Mouse (Mus musculus) spleen, postnatal 4 days (tissue): ENCODE measurements at regions not wholly inside any gene's neighbourhood (a gene's known extent, or its start where the extent isn't known, plus 50 kb on each side); places are given as distances from the start of the nearest gene placed in this dataset.

ENCODE experiments used
- DNase-seq, 2 experiments: peaks; one replicate each; pipeline ENCODE4 v3.0.0; 2022; ENCODE audit warnings: low spot score in 2 of 2

DNA sequence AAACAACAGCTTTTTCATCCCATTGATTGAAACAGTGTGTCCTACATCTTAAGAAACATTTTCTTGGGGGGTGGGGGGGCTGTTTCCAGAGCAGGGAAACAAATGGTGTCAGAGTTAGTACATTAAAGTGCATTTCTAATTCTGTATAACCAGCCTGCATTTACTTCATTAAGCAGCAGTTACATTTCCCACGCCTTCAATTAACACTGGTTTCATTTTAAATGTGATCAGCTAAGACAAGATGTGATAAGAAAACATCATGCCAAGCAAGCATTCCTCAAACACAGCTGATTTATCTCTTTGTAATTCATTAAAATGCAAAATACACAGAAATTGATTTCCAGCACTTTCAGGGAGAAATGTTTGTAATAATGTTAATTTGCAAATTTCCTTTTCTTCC, 122.0 kb downstream of the Olfr1505 start:
- DNase-seq: no peak

DNA sequence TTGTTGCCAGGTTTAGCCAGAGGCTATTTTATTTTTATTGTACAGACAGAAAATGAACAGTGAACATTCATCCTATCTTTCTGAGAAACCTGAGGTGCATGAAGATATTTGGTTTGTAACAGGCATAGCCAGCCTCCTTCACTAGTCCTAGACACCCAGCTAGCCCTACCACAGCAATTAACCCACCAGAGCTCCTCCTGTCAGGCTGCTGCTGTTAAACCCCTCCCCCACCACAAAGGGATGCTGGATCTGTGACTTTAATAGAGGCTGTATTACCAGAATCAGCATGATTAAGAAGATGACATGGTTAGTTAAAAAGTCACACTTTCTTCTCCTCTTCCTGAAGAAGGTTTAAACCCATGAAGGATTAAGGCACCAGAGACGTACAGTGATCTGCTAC, 122.5 kb downstream of the Olfr1505 start:
- DNase-seq: no peak

DNA sequence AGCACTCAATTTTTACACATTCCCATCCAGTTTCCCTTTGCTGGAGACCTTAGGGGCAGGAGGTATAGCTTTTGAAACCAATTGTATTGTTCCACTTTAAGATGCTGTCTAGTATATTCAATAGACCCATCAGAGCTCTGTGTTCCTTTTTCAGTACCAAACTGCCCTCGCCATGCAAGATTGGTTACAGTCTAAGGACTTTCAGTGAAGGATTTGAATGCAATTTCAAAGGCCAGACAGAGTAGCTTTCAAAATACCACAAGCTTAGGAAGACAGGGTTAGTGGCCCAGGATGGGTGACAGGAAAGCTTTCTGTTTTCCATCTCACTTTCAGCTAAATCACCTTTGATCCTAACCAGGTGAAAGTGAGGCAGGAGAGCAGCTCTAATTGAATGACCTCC, 123.4 kb downstream of the Olfr1505 start:
- no peak for DNase-seq

DNA sequence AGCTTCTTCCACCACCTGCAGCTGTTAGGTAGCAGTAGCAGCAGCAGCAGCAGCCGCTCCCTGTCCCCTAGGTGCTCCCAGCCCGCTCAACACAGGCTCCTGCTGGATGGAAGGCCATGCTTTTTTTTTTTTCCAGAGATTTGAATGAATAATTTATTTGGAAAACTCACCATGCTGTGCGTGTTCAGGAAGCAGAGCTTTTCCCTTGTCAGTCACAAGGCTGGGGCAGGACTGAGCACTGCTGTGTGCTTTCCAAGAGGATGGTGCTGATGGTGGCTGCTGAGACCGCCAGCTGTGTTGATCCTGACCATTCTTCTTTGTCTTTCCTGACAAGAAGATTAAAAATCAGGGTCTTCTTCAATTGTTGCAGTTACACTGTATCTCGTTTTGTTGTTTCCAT, 129.4 kb downstream of the Olfr1505 start:
- no peak for DNase-seq

DNA sequence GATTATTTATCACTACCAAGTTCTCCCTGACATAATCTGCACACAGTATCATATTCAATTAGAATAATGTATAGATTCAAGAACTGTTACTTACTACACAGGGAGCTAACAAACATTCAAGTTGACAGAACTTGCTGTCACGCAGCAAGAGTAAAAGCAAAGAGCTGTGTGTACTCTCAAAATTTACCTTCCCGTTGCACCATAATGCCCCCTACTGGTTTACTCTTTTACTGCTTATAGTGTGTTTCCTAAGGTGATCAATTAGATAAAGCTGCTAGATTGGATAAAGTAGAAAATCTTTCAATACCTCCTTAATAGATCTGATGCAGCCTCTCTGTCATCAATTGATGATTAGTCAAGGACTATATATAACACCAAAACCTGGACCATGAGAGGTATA, 132.1 kb downstream of the Olfr1505 start:
- no peak for DNase-seq

DNA sequence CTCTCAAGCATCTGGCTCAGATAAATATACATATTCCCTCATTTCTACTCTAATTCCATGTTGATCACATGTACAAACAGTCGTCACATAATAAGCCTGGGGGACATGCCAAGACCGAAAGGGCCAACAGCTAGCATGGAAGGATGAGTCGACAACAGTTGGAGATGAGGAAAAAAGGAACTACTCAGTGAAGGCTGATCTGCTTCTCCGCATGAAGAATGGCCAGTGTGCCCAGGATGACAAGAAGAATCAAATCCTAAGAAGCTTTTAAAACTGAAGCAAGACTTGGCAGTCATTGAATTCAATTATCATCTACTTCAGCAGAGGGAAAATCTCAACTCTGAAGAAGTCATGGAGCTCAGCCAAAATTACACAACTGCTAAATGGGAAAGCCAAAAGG, 138.7 kb downstream of the Olfr1505 start:
- no peak for DNase-seq

DNA sequence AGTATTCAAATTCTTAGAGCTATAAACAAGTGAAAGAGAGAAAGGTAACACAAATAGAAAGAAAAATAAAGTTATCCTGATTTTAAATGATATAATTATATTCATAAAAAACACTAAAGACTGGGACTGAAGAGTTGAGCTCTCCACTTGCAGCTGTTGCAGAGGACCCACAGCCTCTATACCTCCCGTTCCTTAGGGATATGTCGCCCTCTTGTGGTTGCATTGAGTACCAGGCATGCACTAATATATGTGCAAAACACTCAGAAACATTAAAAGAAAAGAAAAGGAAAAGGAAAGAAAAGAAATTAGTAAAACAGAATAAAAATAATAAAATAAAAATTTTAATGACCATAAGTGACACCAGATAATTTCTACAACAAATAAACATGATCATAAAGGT, 167.2 kb downstream of the Olfr1505 start:
- DNase-seq: peak; percentile 13 to 63

DNA sequence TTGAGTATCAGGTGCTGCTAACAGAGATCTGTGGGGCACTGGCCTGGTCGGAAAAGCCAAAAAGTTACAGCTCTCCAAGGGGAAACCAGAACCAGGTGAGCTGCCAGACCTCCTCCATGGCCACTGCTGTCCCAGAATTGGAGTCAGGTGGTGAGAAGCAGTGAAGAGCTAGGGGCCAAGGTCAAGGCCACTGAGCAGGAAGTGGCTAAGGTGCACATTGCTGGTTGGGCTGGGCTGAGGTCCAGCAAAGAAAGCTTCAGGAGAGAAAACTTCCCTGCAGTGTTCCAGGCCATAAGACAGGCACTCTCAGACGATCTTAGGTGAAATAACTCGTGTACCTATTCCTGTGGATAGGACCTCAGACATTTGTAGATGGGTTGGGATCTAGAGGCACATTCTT, 171.4 kb downstream of the Olfr1505 start:
- DNase-seq: no peak

DNA sequence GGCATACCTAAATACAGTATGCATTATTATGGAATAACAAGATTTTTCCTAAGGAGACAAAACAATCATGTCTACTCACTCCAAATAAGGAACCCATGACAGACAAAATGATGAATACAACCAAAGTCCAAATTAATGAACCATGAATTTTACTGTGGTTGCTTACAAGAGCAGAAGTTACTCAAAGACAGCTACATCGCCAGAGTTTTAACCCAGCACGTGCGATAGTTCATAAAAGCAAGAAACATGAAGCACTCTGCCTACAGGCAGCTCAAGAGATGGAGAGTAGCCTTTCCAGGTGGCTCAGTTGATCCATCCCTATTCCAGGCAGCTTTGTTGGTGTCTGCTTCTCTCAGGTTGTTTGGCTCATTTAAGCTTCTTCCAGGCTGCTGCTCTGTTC, 176.8 kb downstream of the Olfr1505 start:
- DNase-seq: no peak

DNA sequence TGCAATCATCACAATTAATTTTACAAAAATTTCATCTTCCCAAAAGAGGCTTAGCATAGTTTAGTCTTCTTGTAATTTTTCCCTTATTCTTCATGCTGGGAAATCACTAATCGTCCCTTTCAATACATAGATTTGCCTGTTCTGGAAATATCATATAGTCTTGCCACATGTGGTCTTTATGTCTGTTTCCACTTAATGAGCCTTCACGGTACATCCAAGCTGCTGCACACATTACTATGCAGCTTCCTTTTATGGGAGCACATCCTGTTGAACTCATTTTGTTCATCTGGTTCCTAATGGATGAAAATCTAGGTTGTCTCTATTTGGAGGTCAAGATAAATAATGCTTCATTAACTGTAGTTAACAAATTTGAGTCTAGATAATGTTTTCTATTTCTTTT, 180.9 kb downstream of the Olfr1505 start:
- DNase-seq: no peak

DNA sequence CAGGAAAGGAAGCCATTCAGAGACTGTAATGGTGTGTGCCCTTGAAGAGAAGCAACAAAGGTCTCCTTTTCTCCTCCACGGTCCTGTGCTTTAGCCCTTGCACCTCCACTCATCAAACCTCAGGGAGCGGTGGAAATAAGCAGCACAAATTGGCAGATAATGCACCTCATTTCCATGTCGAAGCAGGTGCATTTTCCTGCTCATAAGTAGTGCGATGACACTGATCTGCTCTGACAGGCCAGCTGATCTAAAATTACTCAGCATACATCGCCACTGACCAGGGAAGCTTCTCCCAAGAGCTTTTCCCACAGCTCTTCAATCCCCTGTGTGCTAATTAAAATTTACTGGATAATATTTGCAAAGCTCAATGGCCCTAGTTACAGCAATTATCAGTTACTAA, 182.9 kb downstream of the Olfr1505 start:
- DNase-seq: no peak

DNA sequence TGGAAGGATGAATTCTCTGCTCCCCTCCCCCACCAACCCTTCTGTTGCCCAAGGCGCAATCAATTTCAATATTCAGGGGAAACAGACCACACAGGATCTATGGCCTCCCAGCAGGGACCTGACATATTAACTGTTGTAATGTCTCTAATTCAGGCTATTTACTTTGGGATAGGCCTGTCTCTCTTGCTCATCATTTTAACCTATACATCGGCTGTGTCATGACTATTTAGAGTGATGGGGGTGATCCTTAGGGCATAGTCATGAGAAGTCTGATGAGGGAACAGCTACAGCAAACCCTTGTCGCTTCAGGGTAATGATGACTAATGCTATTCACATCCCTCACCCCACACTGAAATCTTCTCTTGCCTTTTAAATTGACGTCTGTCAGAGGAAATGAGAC, 195.8 kb downstream of the Olfr1505 start:
- DNase-seq: no peak

DNA sequence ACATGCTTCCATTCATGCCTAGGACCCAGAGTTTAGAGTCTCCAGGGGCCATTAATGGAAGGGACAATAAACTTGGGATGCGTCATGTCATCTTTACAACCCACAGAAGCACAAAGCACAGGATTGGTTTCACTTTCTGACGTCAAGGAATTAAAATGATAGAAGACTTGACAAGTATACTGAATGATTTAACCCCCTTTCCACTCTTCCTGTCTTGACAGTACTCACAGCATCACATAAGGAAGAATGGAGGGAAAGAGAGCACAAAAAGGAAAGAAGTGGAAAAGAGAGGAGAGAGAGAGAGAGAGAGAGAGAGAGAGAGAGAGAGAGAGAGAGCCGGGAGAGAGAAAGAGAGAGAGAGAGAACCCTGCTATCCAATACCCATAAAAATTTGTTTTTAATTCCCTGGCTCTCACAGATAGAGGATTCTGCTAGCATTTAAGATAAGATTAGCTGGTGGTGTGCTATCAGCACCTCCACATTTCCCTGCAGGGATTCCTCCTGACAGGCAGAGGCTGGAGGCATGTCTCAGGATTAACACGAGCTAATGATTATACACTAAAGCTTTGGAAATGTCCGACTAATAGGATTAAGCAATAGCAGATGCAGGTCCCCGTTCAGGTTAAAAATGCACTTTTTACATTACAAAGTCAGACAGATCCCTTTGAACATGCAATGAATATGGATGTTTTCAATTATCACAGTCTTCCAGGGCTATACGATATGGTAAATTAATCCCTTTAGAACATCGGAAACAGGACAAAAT, 210.2 kb downstream of the Olfr1505 start:
- no peak for DNase-seq

DNA sequence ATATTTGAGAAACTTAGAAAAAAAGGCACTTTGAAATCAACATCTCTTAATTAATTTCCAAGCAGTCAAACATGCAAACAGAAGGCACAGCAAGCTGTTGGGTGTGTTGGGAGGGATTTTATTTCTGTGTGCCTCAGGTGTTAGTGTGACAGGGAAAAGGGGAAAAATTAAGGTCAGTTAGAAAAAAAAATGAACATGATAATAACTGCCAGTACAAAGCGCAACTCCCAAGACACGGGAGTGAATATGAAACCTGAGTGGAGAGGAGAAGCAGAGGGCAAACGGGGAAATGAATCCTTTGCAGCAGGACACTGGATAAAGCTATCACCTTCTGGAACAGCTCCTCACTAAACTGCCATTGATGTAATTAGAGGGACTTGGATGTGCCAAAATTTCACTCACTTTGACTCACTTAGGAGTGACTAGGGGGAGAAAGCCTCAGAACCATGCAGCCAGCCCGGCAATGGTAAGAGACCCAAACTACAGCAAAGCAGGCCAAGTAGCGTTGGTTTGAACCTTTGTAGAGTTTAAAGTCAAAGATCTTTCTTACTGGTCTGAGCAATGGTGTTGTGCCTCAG, 211.0 kb downstream of the Olfr1505 start:
- no peak for DNase-seq

DNA sequence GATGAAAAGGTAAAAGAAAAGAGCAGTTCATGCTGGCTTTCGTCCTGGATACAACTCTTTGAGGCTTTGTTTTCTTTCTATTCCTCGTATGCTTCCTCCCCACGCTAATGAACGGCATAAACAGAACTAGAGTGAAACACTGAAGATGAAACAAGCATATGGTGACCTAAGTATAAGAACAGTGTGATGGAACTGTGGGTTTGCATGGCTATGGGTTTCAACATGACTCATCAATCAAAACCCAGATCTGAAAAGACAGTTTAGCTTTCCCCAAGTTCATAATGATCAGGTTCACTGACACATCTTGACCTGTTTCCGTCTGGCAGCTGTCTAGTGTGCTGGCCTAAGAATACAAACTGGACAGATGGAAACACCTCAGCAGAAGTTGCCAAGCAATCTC, 211.7 kb downstream of the Olfr1505 start:
- DNase-seq: no peak

DNA sequence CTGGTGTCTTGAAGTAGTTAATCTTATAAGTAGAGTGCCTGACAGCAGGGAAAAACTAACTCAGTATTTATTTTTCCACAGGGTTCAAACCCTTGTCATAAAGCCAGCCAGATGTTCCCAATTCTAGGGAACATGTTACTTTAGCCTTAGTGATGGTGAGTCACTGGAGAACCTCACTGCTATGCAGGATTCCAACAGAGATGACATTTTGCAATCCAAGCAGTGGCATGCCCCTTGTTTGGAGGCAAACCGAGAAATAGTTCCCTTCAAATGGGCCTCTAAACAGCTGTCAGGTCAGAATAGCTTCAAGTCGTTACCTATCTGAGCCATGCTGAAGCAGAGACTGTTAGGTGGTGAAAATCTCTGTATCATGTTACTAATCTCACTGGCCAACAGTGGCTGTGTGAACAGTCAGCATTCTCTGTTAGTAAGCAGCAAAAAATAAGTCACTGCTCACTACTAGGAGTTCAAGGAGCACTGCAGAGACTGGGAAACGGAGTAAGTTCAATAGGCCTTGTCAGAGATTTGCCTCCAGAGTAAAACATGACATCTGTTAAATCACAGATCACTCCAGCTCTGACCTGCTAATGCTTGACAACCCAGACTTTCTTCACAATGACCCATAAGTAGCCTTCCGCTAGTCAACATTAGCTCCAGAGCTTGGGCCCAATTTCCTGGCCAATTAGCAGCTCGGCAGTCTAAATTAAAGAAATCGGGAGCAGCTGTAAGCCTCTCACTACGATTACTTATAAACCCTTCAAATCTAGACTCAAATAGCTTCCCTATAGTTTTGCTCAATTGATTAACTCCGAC, 215.3 kb downstream of the Olfr1505 start:
- no peak for DNase-seq

DNA sequence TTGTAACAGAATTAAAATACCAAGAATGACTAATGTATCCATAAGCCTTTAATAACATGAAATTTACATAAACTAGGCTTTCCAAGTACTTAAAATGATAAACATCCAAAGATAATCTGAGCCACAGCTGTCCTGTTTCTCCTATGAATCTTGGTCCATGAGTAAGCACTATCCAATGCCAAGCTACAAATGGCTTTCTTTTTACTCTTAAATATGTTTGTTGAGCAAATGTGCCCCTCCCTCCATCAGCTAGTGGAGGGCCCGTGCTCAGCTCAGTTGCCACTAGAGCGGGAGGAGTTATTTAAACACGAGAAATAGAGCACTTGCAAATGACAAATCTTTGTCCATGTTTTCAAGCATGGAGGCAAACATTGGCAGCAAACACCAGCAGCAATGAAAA, 247.9 kb downstream of the Olfr1505 start:
- DNase-seq: no peak

DNA sequence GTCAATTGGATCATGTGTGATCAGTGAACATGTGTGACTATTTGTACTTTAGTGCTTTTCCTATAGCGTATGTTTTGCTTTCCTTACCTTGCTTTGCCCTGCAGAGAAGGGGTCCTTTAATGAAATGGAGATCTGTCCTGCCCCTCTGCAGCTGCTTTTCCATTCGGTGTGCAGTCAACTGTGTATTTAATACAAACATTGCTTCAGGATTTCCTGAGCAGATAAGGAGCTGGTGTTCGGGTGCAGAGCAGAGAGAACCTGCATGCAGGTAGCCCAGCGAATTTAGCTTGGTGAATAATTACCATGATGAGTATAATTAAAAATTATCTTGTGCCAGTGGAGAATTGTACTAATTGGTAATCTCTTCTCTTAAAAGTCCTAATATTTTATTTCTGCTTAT, 249.4 kb downstream of the Olfr1505 start:
- DNase-seq: no peak

DNA sequence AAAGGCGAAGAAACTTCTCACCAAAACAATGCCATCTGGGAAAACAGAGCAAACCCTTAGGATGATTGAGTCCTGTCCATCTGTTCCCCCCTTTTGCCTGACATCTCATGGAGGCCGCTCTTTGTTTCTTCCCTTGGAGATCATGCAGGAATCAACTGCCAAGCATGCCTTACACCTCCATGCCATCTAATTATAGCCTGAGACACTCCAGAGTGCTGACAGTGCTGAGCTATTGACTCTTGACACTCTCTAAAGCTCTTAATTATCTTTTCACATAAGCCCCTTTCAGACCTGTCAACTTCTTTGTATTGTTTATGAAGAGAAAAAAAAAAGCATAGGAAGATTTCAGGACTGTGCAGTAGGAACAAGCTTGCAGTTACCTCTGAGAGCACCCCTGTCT, 252.4 kb downstream of the Olfr1505 start:
- DNase-seq: no peak

DNA sequence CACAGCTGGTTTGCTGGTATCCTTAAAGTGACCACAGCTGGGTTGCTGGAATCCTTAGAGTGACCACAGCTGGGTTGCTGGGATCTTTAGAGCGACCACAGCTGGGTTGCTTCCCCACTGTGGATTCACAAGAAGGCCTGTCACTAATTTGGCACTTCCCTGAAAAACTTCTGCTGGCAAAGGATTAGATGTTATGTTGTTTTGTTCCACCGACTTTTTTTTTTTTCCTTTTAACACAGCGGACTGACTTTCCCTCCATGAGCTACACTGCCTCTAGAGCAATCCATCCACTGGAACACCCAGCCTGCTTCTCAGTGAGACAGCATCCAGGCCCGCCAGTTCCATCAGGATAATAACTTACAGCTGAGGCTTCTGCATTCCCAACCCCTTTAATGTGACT, 266.9 kb downstream of the Olfr1505 start:
- DNase-seq: no peak

DNA sequence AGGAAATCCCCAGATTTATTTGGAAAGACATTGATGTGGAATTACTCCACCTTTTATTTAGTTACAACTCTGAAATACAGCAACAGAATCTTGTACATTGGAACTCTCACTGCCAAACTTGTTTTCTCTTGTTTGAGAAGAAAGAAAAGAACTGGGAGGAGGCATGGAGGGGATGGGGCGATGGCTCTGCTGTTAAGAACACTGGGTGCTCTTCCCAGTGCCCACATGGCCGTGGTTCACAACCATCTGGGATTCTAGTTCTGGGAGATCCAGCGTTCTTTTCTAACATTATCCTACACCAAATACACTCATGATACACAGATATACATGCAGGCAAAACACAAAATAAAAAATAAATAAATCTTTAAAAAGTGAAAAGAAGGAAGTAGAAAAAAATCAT, 267.6 kb downstream of the Olfr1505 start:
- DNase-seq: no peak

DNA sequence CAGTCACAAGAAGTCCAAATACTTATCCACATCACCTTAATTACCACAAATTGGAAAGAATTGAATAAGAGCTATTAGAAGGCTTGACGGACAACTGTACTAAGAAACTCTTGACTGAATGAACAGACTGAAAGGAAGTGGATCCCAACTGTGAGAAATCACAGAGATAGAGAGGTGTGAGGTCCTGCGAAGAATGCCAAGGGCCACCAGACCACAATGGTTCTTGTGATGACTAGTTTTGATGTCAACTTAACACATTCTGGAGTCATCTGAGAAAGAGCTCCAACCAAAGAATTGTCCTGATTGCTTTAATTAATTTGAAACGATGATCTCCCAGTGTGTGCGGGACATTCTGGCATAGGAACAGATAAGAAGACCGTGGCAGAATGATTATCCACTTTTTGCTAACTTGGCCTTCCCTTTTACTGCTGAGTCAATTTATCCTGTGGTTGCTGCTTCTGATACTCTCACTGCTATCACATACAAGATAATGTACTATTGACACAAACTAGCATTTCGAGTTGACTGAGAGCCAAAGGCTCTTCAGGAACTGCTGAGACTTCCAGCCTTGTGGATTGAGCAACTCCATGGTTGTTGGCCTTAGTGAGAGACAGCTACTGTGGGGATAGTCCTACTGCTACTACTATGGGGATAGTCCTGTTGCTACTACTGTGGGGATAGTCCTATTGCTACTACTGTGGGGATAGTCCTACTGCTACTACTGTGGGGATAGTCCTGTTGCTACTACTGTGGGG, 268.5 kb downstream of the Olfr1505 start:
- no peak for DNase-seq
